Mouse (Mus musculus): ENCODE data around the gene Ercc6.

- TF ChIP-seq POLR2A (IDR thresholded peaks at IDR 0.05; ENCODE audit: insufficient read depth, low read depth, low read length): no peak
- no peak for TF ChIP-seq CTCF (IDR thresholded peaks at IDR 0.05; ENCODE audit: insufficient read depth, low read depth, low read length)
These were observed 41.7 kb downstream of the Ercc6 start for GRCm38 (mm10) chr14:32554860-32555526.

Data from olfactory bulb, adult 2 months (tissue).